Mouse (Mus musculus) forebrain, embryonic 12.5 days (tissue): ENCODE data around the gene Myd88. TPM values are rescaled to one million over a fixed set of nuclear protein-coding genes. Genes with fewer than 3 reads are reported as not detected.
A peak's percentile ranks its signal among the peaks of the same experiment; 100 is the strongest.

ENCODE experiments used
- ATAC-seq: fragments of 200-750 bp; cut with Nextera tagmentation; 2 replicates; pipeline ENCODE4 v1.8.0; 2017; ENCODE audit warnings: moderate TSS enrichment; ENCODE audit not compliant: low FRiP score
- H3K27ac ChIP-seq: fragments of 300-500 bp; sonication (generic); 2 replicates; pipeline ENCODE4 v1.5.1; 2016; ENCODE audit warnings: mild to moderate bottlenecking
- H3K27me3 ChIP-seq: fragments of 300-500 bp; sonication (generic); 2 replicates; pipeline ENCODE4 v1.6.1; 2016; ENCODE audit warnings: mild to moderate bottlenecking
- H3K36me3 ChIP-seq: fragments of 300-500 bp; sonication (generic); replicated peaks from 2 replicates; pipeline ENCODE4 v1.6.1; 2016; ENCODE audit warnings: mild to moderate bottlenecking
- H3K4me1 ChIP-seq: fragments of 300-500 bp; sonication (generic); 2 replicates; pipeline ENCODE4 v1.6.1; 2016
- H3K4me2 ChIP-seq: fragments of 300-500 bp; sonication (generic); 2 replicates; pipeline ENCODE4 v1.6.1; 2016; ENCODE audit warnings: mild to moderate bottlenecking, moderate library complexity
- H3K4me3 ChIP-seq: fragments of 300-500 bp; sonication (generic); replicated peaks from 2 replicates; pipeline ENCODE4 v1.5.1; 2016; ENCODE audit warnings: mild to moderate bottlenecking
- H3K9ac ChIP-seq: fragments of 300-500 bp; sonication (generic); 2 replicates; pipeline ENCODE4 v1.6.1; 2016; ENCODE audit warnings: mild to moderate bottlenecking
- H3K9me3 ChIP-seq: fragments of 300-500 bp; sonication (generic); 2 replicates; pipeline ENCODE4 v1.6.1; 2016
- WGBS: fragments of 180-500 bp; shearing (Covaris S2); methylation state at CpG from one replicate; pipeline ENCODE4 v1.1.7; 2016; 5-methylcytosine and 5-hydroxymethylcytosine counted together
- polyA plus RNA-seq: library from polyadenylated mRNA; unstranded; fragments of >200 nt; fragmentation: Nextera tagmentation; extraction: Ambion mirVana; gene quantifications from 2 replicates; pipeline ENCODE4 v1.2.1, GENCODE M21; 2016

The Myd88 gene
- polyA plus RNA-seq, 1 experiment from 2014 or later: 5.9 TPM

DNA sequence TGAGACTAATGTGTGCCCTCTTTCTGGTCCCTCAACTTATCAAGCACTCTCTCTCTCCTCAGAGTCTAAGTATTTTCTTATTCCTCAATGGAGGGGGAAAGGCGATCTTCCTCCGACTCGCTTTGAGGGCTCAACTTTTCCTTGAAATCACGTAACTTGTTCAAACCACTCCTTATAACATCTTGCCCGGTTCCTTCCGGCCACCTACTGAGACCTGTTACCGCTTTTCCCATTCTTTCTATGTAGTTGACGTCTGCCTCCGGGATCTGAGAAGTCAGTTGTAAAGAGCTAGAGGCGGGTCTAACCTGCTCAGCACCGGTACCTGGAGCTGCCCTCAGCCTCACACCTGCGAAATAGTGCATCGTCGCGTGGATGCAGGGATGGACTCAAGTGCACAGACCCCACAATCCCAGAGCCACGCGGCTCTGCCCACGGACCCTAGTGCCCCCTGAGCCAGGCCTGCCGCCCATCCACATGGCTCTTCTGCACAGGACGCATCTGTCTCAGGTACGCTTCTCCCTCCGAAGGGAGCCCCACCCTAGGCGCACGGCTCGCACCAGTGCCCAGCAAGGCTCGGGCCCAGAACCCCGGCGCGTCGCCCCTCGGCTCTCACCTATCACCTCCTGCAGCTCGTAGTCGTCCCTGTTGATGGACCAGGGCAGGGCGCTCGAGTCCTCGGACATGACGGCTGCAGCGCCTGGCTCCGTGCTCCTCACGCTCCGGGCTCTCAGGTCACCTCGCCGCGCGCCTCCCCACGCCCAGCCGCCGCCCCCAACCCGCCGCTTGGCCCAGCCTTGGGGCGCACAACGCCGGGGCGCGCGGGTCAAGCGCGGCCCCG is 19.6 kb downstream of the Myd88 start:
- H3K36me3 ChIP-seq: 0 out of 2 replicates have a peak, but pooled peaks cover 3% of the 10 kb centered on the region
- peak overlapping the region; percentile 92 for H3K4me2 ChIP-seq
- peak overlapping the region; percentile 95 for H3K4me3 ChIP-seq
- peak overlapping the region; percentile 93 for H3K27ac ChIP-seq
- H3K9me3 ChIP-seq: no peaks in the 10 kb centered on the region
- no peaks in the 10 kb centered on the region for H3K27me3 ChIP-seq
- peak overlapping the region; percentile 85 for H3K9ac ChIP-seq
- WGBS: under 1% methylated on average over 59 of the region's 59 CpGs
- peak; percentile 45 for ATAC-seq
- peaks cover 20% of the 10 kb centered on the region for H3K4me1 ChIP-seq

DNA sequence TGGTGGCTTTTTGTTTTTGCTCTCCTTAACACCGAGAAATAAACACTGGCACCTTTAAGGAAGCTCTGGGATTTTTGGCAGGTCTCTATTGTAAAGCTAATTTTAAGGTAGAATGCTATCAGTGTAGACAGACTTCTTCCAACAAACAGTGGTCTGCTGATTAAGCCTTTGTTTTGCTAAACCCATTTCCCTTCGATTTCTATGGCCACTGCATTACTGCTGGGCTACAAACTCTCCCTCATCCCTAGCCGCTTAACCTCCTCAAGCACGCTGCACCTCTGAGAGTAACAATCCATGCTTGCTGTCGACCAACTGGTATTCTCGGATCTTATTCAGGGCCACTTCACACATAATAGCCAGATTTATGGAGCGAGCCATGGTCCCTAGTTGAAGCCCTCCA is 20.3 kb downstream of the Myd88 start:
- Histone ChIP-seq H3K4me2 (peak overlapping the region; percentile 92), H3K9ac (peak overlapping the region; percentile 85), H3K4me3 (peak overlapping the region; percentile 95), H3K27me3 (no peaks in the 10 kb centered on the region), H3K4me1 (peaks cover 20% of the 10 kb centered on the region), H3K36me3 (0 out of 2 replicates have a peak, but pooled peaks cover 3% of the 10 kb centered on the region), H3K27ac (no peak overlapping the region), H3K9me3 (no peaks in the 10 kb centered on the region)
- ATAC-seq: no peak
- 9% methylated on average over 7 of the region's 7 CpGs for WGBS

DNA sequence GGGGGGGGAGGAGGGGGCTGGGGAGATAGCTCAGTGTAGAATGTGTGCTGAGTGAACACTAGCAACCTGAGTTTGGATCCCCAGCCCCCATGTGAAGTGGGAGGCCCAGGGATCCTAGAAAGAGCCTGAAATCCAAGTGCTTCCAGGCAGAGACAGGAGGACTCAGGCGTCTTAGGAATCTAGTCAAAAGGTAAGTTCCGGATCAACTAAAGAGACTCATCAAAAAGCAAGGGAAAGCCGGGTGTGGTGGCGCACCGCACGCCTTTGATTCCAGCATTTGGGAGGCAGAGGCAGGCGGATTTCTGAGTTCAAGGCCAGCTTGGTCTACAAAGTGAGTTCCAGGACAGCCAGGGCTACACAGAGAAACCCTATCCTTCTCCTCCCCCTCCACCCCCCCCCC is 20.8 kb downstream of the Myd88 start:
- Histone ChIP-seq H3K36me3 (0 out of 2 replicates have a peak, but pooled peaks cover 3% of the 10 kb centered on the region), H3K27ac (no peak overlapping the region), H3K27me3 (no peaks in the 10 kb centered on the region), H3K4me1 (peaks cover 20% of the 10 kb centered on the region), H3K4me3 (peak overlapping the region; percentile 95), H3K4me2 (peak overlapping the region; percentile 92), H3K9ac (no peak overlapping the region; the same call in 1 of the 2 replicates), H3K9me3 (no peaks in the 10 kb centered on the region)
- no peak for ATAC-seq
- WGBS: 72% methylated on average over 7 of the region's 7 CpGs

DNA sequence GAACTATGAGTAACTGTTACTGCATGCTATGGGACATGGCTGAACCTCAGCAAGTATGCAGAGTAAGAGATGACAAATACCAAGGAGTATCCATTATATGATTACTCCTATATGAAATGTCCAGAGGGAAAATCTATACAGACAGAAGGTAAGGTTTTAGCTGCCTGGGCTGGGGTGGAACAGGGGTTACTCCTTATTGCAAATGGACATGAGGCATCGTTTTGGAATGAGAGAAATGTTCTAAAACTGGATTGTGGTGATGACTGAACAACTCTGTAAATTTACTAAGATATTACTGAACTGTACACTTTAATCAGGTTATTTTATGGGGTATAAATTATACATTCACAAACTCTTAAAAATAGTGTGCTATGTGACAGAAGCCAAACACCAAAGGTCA is 22.3 kb downstream of the Myd88 start:
- 100% methylated on average over 1 of the region's 1 CpGs for WGBS
- Histone ChIP-seq H3K4me3 (no peak overlapping the region), H3K4me1 (peaks cover 20% of the 10 kb centered on the region), H3K27ac (no peak overlapping the region), H3K27me3 (no peaks in the 10 kb centered on the region), H3K9me3 (no peaks in the 10 kb centered on the region), H3K36me3 (0 out of 2 replicates have a peak, but pooled peaks cover 3% of the 10 kb centered on the region), H3K9ac (no peak overlapping the region), H3K4me2 (no peak overlapping the region)
- ATAC-seq: no peak

DNA sequence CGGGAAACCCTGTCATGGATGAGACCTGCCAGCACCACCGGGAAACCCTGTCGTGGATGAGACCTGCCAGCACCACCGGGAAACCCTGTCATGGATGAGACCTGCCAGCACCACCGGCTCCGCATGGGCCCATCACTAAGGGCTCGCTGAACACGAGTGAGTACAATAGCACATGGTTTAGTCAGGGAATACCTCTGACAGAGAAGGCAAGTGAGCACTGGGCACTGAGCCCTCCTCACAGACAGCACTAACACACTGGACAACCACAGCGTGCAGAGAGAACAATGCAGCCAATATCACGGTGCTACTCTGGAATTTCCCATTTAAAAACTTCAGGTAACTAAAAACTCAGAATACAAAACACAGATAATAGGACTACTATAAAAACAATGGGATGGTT is 28.1 kb downstream of the Myd88 start:
- no peaks in the 10 kb centered on the region for H3K36me3 ChIP-seq
- H3K27ac ChIP-seq: no peak overlapping the region
- H3K4me3 ChIP-seq: no peak overlapping the region
- no peak overlapping the region for H3K9ac ChIP-seq
- H3K4me2 ChIP-seq: no peak overlapping the region
- H3K9me3 ChIP-seq: no peaks in the 10 kb centered on the region
- no peaks in the 10 kb centered on the region for H3K4me1 ChIP-seq
- ATAC-seq: no peak
- WGBS: 92% methylated on average over 10 of the region's 10 CpGs
- H3K27me3 ChIP-seq: no peaks in the 10 kb centered on the region

DNA sequence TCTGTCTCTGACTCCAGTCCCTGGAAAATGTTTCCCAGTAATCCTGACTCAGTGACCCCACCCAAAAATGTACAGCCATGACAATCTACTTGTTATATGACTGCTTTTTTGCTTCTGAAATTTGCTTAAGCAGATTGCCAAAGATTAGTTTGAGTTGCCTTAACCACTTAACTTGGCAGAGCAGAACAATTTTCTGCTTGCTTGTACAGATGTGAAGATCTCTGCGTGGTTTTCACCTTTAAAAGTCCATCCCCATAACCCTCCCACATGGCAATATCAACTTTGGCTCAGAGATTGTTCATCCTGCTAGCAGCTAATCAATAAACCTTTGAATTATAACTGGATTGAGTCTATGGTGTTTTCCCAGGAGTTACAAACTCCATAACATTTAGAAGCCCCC is 32.1 kb downstream of the Myd88 start:
- 92% methylated on average over 1 of the region's 1 CpGs for WGBS
- Histone ChIP-seq H3K4me3 (no peak overlapping the region), H3K27ac (no peak overlapping the region), H3K9ac (no peak overlapping the region), H3K9me3 (no peaks in the 10 kb centered on the region), H3K4me1 (no peaks in the 10 kb centered on the region; the same call in 1 of the 2 replicates), H3K4me2 (no peak overlapping the region), H3K27me3 (no peaks in the 10 kb centered on the region), H3K36me3 (no peaks in the 10 kb centered on the region)
- ATAC-seq: no peak

DNA sequence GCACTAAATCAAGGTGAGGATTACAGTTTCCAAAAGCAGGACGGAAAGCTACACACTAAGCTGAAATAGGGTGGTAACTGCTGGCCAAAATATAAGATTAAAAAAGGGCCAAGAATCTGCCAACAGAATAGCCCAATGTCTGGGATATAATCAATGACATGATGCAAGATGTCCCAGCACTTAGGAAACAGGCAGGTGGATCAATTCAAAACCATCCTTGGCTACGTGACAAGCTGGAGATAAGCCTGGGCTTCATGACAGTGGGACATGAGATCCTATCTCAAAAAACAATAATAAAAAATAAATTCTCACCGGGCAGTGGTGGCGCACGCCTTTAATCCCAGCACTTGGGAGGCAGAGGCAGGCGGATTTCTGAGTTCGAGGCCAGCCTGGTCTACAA is 35.3 kb downstream of the Myd88 start:
- Histone ChIP-seq H3K4me3 (no peak overlapping the region), H3K36me3 (peaks cover 13% of the 10 kb centered on the region), H3K27me3 (no peaks in the 10 kb centered on the region), H3K4me1 (no peaks in the 10 kb centered on the region; the same call in 1 of the 2 replicates), H3K9me3 (no peaks in the 10 kb centered on the region), H3K4me2 (no peak overlapping the region), H3K27ac (no peak overlapping the region), H3K9ac (no peak overlapping the region)
- WGBS: 97% methylated on average over 7 of the region's 7 CpGs
- ATAC-seq: no peak

DNA sequence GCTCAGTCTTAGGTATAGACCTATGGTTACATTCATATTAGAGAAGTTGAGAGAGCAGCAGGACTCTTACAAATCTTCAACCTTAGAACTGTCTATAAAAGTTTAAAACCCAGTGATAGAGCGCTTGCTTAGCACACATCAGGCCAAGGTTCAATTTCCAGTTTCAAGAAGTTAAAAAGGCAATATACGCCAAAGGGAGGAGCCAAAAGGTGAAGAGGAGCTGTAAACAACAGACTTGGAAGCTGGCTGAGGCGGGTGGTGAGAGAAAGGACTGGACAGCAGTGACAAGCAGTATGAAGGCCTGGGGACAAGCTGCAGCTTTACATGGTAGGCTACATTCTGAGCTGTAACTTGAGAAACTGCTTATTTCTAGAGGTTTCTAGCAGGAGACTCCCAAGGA is 42.6 kb downstream of the Myd88 start:
- WGBS: 88% methylated on average over 3 of the region's 3 CpGs
- Histone ChIP-seq H3K27me3 (no peaks in the 10 kb centered on the region), H3K9me3 (no peaks in the 10 kb centered on the region), H3K36me3 (peaks cover 19% of the 10 kb centered on the region), H3K27ac (no peak overlapping the region), H3K4me1 (no peaks in the 10 kb centered on the region), H3K4me3 (no peak overlapping the region), H3K9ac (no peak overlapping the region), H3K4me2 (no peak overlapping the region)
- ATAC-seq: no peak

DNA sequence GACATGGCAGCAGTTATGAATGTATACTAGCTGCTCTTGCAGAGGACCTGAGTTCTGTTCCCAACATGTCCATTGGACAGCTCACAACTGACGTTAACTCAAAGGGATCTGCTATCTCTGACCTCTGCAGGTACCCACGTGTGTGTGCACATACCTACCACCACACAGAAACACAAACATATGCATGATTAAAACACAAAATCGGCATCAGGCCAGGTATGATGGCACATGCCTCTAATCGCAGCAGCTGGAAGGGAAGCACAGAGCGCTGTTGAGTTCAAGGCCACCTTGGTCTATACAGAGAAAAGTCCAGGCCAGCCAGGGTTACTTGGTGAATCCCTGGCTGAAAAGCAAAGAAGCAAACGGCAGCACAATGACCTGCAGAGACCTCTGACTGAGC is 43.5 kb downstream of the Myd88 start:
- Histone ChIP-seq H3K9me3 (no peaks in the 10 kb centered on the region), H3K4me1 (no peaks in the 10 kb centered on the region), H3K27ac (no peak overlapping the region), H3K36me3 (peaks cover 19% of the 10 kb centered on the region), H3K27me3 (no peaks in the 10 kb centered on the region), H3K9ac (no peak overlapping the region), H3K4me3 (no peak overlapping the region), H3K4me2 (no peak overlapping the region)
- ATAC-seq: no peak
- 85% methylated on average over 6 of the region's 6 CpGs for WGBS

DNA sequence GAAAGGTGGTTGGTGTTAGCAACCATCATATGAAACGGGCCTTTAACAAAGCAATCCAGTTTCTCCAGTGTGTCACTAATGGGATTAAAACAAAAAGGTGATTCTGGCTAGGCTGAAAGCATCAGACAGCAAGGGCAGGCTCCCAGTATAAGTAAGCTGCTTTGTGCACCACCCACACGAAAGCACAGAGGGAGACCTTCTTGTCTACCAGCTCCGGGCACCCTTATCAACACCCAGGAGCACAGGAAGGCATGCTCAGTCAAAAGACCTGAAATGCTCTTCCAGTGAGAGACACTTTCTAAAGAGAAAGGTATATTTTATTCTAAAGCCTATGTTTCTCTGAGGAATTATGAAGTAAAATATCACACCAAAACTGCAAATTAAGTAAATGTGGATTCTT is 50.4 kb downstream of the Myd88 start:
- Histone ChIP-seq H3K9me3 (no peaks in the 10 kb centered on the region), H3K4me1 (no peaks in the 10 kb centered on the region), H3K4me2 (no peak overlapping the region), H3K27me3 (no peaks in the 10 kb centered on the region), H3K4me3 (no peak overlapping the region), H3K9ac (no peak overlapping the region), H3K27ac (no peak overlapping the region), H3K36me3 (peaks cover 16% of the 10 kb centered on the region)
- no peak for ATAC-seq
- 77% methylated on average over 3 of the region's 3 CpGs for WGBS

Other genes with a start within 250 kb of the Myd88 start
- 11.0 and 16.8 TPM in 2 replicates for gene Plcd1, start 247.9 kb downstream of the Myd88 start, polyA plus RNA-seq
- gene Dlec1, start 238.9 kb downstream of the Myd88 start, polyA plus RNA-seq: 0.79 and 1.0 TPM in 2 replicates
- 0.95 and 2.1 TPM in 2 replicates for gene Acaa1b, start 184.3 kb downstream of the Myd88 start, polyA plus RNA-seq
- not detected in 2 replicates for gene Gm47289, start 182.2 kb downstream of the Myd88 start, polyA plus RNA-seq
- gene Slc22a13, start 132.3 kb downstream of the Myd88 start, polyA plus RNA-seq: not detected in 2 replicates
- gene Oxsr1, start 19.0 kb downstream of the Myd88 start, polyA plus RNA-seq: 19.9 and 21.6 TPM in 2 replicates
- 73.4 and 75.9 TPM in 2 replicates for gene Acaa1a, start 1.7 kb downstream of the Myd88 start, polyA plus RNA-seq
- gene Xylb, start 16.0 kb upstream of the Myd88 start, polyA plus RNA-seq: 7.0 and 7.4 TPM in 2 replicates
- not detected in 2 replicates for gene Slc22a14, start 24.1 kb upstream of the Myd88 start, polyA plus RNA-seq
- 86.0 and 104 TPM in 2 replicates for gene Acvr2b, start 60.7 kb upstream of the Myd88 start, polyA plus RNA-seq
- 45.8 and 47.3 TPM in 2 replicates for gene Exog, start 103.5 kb upstream of the Myd88 start, polyA plus RNA-seq
- 3.2 and 3.5 TPM in 2 replicates for gene Scn5a, start 237.6 kb upstream of the Myd88 start, polyA plus RNA-seq